Mouse (Mus musculus) liver, adult 2 months (tissue): ENCODE data around the gene Car10. TPM values are rescaled to one million over a fixed set of nuclear protein-coding genes. Genes with fewer than 3 reads are reported as not detected.

ENCODE experiments used
- DNase-seq: peaks from one replicate; pipeline ENCODE4 v3.0.0-alpha.2; 2011; ENCODE audit warnings: low read depth, low spot score; ENCODE audit errors: extremely low read depth
- H3K27ac ChIP-seq: fragments of 200-500 bp; replicated peaks from 2 replicates; pipeline ENCODE4 v1.5.1; 2012; ENCODE audit warnings: low read depth, mild to moderate bottlenecking, control low read depth, inconsistent platforms, low read length; ENCODE audit not compliant: insufficient read depth
- H3K27me3 ChIP-seq: fragments of 200-500 bp; 2 replicates; pipeline ENCODE4 v1.6.1; 2012; ENCODE audit warnings: mild to moderate bottlenecking, moderate library complexity, low read length, inconsistent platforms; ENCODE audit not compliant: control insufficient read depth, insufficient read depth
- H3K36me3 ChIP-seq: fragments of 200-500 bp; 2 replicates; pipeline ENCODE4 v1.6.1; 2012; ENCODE audit warnings: low read length, inconsistent platforms; ENCODE audit not compliant: control insufficient read depth, insufficient read depth
- H3K4me1 ChIP-seq: fragments of 200-500 bp; 2 replicates; pipeline ENCODE4 v1.6.1; 2011; ENCODE audit warnings: low read length; ENCODE audit not compliant: control insufficient read depth, insufficient read depth
- H3K4me3 ChIP-seq: fragments of 200-500 bp; 2 replicates; pipeline ENCODE4 v1.5.1; 2011; ENCODE audit warnings: low read depth, mild to moderate bottlenecking, control low read depth, low read length, moderate library complexity; ENCODE audit not compliant: insufficient read depth
- H3K79me2 ChIP-seq: fragments of 200-500 bp; 2 replicates; pipeline ENCODE4 v1.6.1; 2012; ENCODE audit warnings: inconsistent platforms, mild to moderate bottlenecking, low read length, moderate library complexity; ENCODE audit not compliant: control insufficient read depth, insufficient read depth
- H3K9ac ChIP-seq: fragments of 200-500 bp; 2 replicates; pipeline ENCODE4 v1.6.1; 2012; ENCODE audit warnings: low read depth, mild to moderate bottlenecking, control low read depth, inconsistent platforms, low read length
- CTCF ChIP-seq: fragments of 200-500 bp; IDR thresholded peaks from 2 replicates; pipeline ENCODE4 v1.5.1; 2011; ENCODE audit warnings: low read depth, low read length, control low read depth
- POLR2A ChIP-seq: fragments of 200-500 bp; IDR thresholded peaks from 2 replicates; pipeline ENCODE4 v1.6.1; 2011; ENCODE audit warnings: low read length, control low read depth; ENCODE audit not compliant: insufficient read depth; ENCODE audit errors: extremely low read depth
- WGBS: fragments of 180-500 bp; shearing (Covaris S2); methylation state at CpG from one replicate; pipeline ENCODE4 v1.1.7; 2018; 5-methylcytosine and 5-hydroxymethylcytosine counted together
- polyA plus RNA-seq: library from polyadenylated mRNA; depleted of rRNA; stranded (reverse); fragments of >200 nt; gene quantifications from 2 replicates; pipeline ENCODE4 v1.2.3, GENCODE M21; 2012
- total RNA-seq: library from RNA; depleted of rRNA; stranded (reverse); fragments of >200 nt; gene quantifications from 2 replicates; pipeline ENCODE4 v1.2.3, GENCODE M21; 2014

The Car10 gene
- total and polyA plus RNA-seq, 2 experiments: not detected

- Histone ChIP-seq H3K36me3 (no peaks in the 10 kb centered on the region), H3K27me3 (no peaks in the 10 kb centered on the region), H3K79me2 (no peaks in the 10 kb centered on the region), H3K9ac (no peak overlapping the region), H3K4me1 (no peaks in the 10 kb centered on the region), H3K27ac (no peak overlapping the region), H3K4me3 (no peak overlapping the region)
- DNase-seq: no peak
- no peak for TF ChIP-seq CTCF
- no peak for TF ChIP-seq POLR2A
- 56% methylated on average over 1 of the region's 1 CpGs for WGBS
Measured at GRCm38 (mm10) chr11:93109451-93109850, 11.6 kb downstream of the Car10 start.

- H3K36me3 ChIP-seq: no peaks in the 10 kb centered on the region
- no peak for DNase-seq
- no peak overlapping the region for H3K4me3 ChIP-seq
- H3K9ac ChIP-seq: no peak overlapping the region
- no peaks in the 10 kb centered on the region for H3K27me3 ChIP-seq
- WGBS: 72% methylated on average over 10 of the region's 10 CpGs
- TF ChIP-seq CTCF (no peak), POLR2A (no peak)
- H3K4me1 ChIP-seq: no peaks in the 10 kb centered on the region
- H3K79me2 ChIP-seq: no peaks in the 10 kb centered on the region
- no peak overlapping the region for H3K27ac ChIP-seq
Measured at GRCm38 (mm10) chr11:93120766-93121415, 23.1 kb downstream of the Car10 start.

- no peak for TF ChIP-seq CTCF
- TF ChIP-seq POLR2A: no peak
- H3K4me3 ChIP-seq: no peak overlapping the region
- H3K27me3 ChIP-seq: no peaks in the 10 kb centered on the region
- WGBS: 69% methylated on average over 4 of the region's 4 CpGs
- H3K79me2 ChIP-seq: no peaks in the 10 kb centered on the region
- H3K27ac ChIP-seq: no peak overlapping the region
- no peaks in the 10 kb centered on the region for H3K36me3 ChIP-seq
- no peaks in the 10 kb centered on the region for H3K4me1 ChIP-seq
- DNase-seq: no peak
- H3K9ac ChIP-seq: no peak overlapping the region
Measured at GRCm38 (mm10) chr11:93123691-93124090, 25.9 kb downstream of the Car10 start.

GRCm38 (mm10) chr11:93126466-93126865 lies 28.6 kb downstream of the Car10 start:
- Histone ChIP-seq H3K9ac (no peak overlapping the region), H3K79me2 (no peaks in the 10 kb centered on the region), H3K4me3 (no peak overlapping the region), H3K27ac (no peak overlapping the region), H3K4me1 (no peaks in the 10 kb centered on the region), H3K36me3 (no peaks in the 10 kb centered on the region), H3K27me3 (no peaks in the 10 kb centered on the region)
- no peak for TF ChIP-seq CTCF
- TF ChIP-seq POLR2A: no peak
- no peak for DNase-seq
- WGBS: 85% methylated on average over 3 of the region's 3 CpGs

- H3K79me2 ChIP-seq: no peaks in the 10 kb centered on the region
- WGBS: 52% methylated on average over 2 of the region's 2 CpGs
- no peak for DNase-seq
- H3K27me3 ChIP-seq: no peaks in the 10 kb centered on the region
- H3K4me3 ChIP-seq: no peak overlapping the region
- no peaks in the 10 kb centered on the region for H3K36me3 ChIP-seq
- H3K4me1 ChIP-seq: no peaks in the 10 kb centered on the region
- no peak overlapping the region for H3K27ac ChIP-seq
- TF ChIP-seq CTCF (no peak), POLR2A (no peak)
- no peak overlapping the region for H3K9ac ChIP-seq
Measured at GRCm38 (mm10) chr11:93128481-93128880, 30.7 kb downstream of the Car10 start.

GRCm38 (mm10) chr11:93137841-93138240 lies 40.0 kb downstream of the Car10 start:
- H3K9ac ChIP-seq: no peak overlapping the region
- H3K4me3 ChIP-seq: no peak overlapping the region
- H3K4me1 ChIP-seq: no peaks in the 10 kb centered on the region
- no peaks in the 10 kb centered on the region for H3K79me2 ChIP-seq
- 70% methylated on average over 1 of the region's 1 CpGs for WGBS
- no peaks in the 10 kb centered on the region for H3K27me3 ChIP-seq
- no peak overlapping the region for H3K27ac ChIP-seq
- no peak for DNase-seq
- no peaks in the 10 kb centered on the region for H3K36me3 ChIP-seq
- TF ChIP-seq POLR2A: no peak
- TF ChIP-seq CTCF: no peak
